Mouse (Mus musculus) c-Kit-positive CD71-positive TER-119-positive erythroid progenitor cells, embryonic 14.5 days (primary cell): ENCODE measurements around the gene Gpr182.
A peak's percentile ranks its signal among the peaks of the same experiment; 100 is the strongest.
"Not testable (repeated sequence)": the region's sequence is repeated elsewhere in the genome, so short reads cannot be mapped to it uniquely, and the experiment has no call there.

Experiments used
- DNase-seq: peaks from one replicate; pipeline ENCODE4 v3.0.0-alpha.2; 2013; ENCODE audit warnings: low spot score

The Gpr182 gene

DNA sequence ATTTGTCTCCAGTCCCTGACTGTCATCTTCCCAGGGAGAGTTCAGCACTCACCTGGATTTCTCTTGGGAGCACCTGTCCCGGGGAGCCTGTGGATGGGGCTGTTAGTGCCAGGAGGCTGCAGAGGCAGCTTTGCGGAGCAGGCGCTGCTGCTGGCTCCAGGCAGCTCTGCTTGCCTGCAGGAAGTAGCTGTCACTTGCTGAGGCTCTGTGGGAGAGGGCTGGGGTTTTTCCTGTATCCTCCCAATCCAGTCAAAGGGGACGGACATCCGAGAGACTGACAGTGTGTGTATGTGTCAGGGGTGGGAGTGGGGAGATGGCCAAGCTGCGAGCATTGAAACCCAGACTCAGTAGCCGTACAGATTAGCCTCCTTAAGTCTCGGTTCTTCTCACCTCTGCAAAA is at the start of gene Gpr182:
Gene Gpr182 (minus strand): TSS at position 185 of the 400 bp plus-strand sequence.
- no peak for DNase-seq

DNA sequence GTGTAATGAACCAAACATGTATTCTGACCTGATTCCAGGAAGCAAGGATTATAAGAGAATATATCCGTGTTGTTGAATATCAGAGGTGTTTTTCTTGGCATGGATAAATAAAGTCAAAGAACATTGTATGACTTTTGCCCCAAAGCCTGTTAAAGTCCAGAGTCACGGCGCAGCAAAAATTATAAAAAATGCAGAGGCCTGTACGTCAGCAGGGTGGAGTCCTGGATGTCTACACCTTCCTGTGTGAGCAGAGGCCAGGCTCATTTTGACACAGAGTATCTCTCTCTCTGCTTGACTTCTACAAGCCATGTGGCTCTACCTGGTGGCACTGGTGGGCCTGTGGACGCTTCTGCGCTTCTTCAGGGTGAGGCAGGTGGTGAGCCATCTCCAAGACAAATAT is 49.4 kb upstream of the Gpr182 start, which contains the start of gene Rdh16:
Gene Rdh16 (plus strand): TSS at position 262 of the 400 bp plus-strand sequence.
- DNase-seq: no peak

DNA sequence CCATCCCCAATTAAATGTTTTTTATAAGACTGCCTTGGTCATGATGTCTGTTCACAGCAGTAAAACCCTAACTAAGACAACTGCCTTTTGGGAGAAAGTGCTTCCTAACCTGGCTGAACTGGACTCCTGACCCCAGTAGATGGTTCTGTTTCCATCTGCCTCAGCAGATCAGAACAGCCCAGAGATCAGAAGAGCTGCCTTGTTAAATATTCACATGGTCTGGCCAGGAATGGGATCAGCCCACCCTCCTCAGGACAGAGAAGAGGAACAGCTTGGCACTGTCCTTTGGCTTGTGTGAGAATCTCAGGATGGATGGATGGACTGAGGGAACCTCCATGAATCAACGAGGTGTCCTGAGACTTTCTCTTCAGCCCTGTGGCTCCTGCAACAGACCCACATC is 47.8 kb upstream of the Gpr182 start:
- DNase-seq: no peak

DNA sequence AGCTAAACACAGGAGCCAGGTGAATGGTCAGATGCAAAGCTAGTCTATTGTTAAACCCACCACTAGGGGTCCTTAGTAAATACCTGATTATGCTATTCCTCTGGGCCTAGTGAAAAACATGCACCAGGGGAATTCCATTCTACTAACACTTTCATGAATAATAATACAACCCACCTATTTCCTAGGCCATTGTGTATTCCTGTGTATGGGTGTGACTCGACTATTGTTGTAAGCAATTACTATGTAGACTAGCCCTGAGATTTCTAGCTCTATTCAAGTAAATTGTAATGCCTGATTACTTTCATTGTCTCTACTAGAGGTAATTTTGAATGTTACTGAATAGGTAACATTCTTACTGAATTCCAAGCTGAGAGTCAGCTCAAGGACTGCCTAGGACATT is 33.9 kb upstream of the Gpr182 start:
- DNase-seq: not testable (repeated sequence)

DNA sequence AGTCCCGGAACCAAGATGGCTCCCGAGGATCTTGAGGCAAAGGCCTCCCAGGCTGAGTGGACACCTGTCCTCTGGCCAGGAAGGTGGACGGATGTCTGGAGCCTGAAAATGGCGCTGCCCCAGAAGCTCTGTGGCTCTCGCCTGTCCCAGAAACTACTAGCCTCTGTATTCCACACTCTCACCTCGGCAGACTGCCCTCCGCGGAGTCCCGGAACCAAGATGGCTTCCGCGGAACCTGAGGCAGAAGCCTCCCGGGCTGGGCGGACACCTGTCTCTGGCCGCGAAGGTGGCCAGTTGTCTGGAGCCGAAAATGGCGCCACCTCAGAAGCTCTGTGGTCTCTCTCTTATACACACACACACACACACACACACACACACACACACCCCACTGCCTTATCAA is 30.8 kb upstream of the Gpr182 start:
- not testable (repeated sequence) for DNase-seq

DNA sequence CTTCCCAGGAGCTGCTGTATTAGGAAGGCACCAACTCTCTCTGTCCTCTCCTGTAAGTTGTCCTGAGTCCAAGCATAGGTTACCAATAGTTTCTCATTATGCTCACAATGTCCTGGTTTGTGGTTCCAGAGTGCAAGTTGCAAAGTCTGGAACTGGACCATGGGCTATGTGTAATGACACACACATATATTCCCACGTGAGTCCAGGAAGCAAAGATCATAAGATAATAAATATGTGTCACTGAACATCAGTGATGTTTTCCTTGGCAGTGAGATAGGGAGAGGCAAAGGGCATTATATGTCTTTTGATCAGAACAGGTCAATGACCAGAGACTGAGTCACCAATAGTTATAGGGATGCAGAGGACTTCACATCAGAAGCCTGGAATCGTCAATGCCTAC is 24.5 kb upstream of the Gpr182 start, which contains the start of gene Rdh9:
Gene Rdh9 (plus strand): TSS at position 376 of the 400 bp plus-strand sequence.
- DNase-seq: no peak

DNA sequence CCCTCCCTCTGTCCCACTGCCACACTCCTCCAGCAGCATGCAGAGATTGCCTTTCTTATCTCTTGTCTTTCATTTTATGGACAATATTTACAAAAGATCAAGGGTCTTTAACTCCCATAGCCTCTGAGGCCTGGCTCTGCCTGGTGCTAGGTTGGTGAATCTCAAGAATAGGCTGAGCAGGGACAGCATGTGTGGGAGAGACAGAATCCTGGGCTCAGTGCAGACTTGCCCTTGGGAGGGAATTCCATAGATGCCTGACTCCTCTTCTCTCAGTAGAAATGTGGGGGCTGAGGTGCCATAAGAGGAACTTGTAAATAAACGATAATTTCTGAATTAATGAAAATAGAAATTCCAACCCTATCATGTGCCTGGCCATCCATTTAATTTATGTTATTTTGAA is 15.0 kb upstream of the Gpr182 start:
- DNase-seq: no peak

DNA sequence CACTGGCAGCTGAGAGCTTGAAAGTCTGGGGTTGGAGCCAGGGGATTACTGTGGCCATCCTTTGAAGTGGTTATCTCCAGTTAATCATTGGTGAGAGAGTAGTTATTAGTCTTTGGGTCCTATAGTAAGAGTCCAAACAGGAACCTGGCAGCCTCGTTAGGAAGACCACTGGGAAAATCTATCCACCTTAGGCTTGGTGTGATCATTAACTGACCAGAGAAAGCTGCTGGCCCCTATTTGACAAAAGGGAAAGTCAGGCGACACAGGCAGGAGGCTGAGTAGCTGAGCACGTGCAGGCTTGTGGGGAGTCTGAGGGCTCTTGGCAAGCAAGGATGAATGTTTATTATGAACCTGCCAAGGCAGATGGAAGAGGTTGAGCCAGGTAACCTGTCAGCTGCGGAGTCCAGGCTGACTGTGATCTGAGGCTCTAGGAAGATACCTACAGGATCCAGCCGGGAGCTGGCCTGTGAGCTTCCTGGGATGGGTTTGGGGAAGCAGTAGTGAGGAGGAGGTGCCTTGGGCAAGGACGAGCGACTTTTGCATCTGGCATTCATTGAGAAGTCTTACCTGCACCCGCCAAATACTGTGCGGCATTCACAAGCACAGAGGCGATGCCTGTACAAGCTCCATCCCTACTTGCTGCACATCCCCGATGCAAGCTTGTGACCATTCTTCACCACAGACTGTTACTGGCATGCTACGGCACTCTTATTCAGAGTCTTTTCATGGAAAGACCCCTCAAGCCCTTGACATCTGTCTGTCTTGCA is 12.6 kb upstream of the Gpr182 start:
- no peak for DNase-seq

DNA sequence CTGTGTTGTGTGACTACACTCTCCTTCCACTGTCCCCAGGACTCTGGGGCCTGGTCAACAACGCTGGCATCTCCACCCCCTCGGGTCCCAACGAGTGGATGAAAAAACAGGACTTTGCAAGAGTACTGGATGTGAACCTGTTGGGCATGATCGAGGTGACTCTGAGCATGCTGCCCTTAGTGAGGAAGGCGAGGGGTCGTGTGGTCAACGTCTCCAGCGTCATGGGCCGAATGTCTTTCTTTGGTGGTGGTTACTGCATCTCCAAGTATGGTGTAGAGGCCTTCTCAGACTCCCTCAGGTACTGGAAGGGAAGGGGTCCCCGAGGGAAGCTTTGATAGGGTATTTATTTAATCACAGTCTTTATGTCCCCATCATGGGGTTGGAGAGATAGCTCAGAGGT is 11.4 kb upstream of the Gpr182 start:
- not testable (repeated sequence) for DNase-seq

DNA sequence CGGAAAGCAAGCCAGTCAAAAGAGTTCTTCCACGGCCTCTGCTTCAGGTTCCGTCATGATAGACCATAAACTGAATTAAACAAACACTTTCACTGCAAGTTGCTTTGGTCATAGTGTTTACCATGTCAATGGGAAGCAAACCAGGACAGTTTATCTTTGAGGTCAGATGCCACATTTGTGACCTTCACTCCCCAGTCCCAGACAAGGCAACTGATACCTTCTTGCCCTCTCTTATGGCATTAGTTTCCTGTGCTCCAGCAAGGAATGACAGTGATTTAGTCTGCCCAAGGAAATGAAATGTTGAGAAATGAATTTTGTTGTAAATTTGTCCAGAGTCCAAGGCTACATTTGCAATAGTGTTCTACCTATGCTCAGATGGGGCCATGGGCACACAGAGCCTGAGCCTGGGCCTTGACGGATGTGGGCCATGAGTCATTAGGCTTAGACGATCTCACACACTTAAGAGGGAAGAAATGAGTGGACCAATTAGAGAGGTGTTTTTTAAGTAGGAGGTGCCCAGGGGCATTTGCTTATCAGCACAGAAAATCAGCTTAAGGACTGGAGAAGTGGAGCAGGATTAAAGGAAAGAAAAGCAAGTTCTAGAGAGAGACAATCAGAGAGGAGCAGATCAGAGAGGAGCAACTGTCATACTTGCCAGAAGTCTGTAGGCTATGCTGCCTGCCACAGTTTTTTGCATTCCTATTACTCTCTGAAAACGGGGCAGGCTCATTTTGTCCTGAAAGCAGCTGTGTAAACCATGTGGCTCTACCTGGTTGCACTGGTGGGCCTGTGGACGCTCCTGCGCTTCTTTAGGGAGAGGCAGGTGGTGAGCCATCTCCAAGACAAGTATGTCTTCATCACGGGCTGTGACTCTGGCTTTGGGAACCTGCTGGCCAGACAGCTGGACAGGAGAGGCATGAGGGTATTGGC is 7.9 kb upstream of the Gpr182 start, which contains the start of the genes Rdh1 and Rdh16f1:
Gene Rdh1 (plus strand): TSS at position 541 of the 930 bp plus-strand sequence.
Gene Rdh16f1 (plus strand): TSS at position 607 of the 930 bp plus-strand sequence.
- DNase-seq: no peak

DNA sequence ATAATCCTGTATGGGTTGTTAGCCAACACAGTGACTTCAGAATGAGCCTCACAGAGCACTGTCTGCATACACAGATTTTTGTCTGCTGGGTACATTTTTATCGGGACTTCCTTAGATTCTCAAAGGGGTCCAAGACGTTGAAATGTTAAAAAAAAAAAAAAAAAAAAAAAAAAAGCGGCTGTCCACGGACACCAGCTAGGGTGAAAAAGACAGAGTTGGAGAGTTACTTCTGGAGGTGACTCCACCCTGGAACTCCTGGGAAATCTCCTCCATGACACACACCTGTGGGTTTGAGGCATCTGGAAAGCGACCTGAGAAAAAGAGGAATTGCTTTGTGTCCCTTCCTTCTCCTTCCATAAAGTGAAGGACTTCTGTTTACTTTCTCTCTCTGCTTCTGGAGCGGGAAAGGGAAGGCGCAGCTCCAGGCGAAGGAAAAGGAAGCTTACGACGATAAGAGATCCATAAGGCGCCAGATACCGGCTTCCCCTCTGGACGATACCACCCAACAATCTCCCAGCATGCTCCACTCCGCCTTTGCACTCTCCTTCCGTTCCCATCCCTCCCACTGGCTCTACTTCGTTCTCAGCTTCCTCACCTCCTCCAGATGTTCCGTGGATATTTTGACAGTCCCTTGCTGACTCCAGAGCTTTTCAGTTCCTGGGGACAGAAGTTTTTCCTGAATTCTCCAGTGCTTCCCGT is 4.4 kb upstream of the Gpr182 start:
- no peak for DNase-seq

DNA sequence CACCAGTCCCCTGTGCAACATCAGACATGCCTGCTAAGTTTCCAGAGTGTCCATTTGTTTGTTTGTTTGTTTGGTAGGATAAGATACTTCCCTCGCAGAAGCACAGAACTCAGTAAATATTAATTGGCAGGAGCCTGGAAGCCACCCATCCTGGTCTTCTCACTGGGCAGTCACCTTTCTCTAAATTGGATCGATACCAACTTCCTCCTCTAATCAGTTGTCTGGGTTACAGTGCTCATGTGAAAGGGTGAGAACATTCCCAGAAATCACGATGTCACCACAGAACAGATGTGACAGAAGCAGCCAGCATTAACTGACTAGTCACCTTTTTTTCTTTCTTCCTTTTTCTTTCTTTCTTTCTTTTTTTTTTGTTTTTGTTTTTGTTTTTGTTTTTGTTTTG is 3.7 kb upstream of the Gpr182 start:
- DNase-seq: no peak

DNA sequence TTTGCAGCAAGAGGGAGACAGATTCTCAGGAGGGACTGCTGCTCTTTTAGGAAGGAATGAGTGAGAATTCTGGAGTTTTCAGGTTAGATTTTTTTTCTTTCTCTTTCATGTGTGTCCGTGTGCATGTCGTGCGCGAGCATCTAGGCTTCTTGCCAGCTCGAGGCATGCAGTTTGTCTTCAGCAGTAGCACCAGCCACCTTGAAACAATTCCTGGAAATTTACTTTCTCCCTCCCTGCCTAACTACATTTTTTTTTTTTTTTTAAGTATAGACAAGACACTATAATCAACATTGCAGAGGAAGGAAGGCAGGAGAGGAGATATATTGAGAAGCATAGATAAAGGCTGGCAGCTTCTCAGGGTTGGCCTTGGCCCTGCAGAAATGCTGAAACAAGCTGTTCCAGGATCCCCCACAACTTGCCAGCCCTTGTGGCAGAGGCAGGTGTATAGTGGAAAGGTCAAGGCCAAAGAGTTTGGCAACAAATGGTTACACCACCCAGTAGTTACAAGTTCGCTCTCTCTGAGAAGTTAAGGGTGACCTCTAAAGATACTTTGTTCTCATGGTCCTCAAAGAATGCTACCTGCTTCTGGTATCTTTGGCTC is 3.1 kb upstream of the Gpr182 start:
- DNase-seq: no peak

DNA sequence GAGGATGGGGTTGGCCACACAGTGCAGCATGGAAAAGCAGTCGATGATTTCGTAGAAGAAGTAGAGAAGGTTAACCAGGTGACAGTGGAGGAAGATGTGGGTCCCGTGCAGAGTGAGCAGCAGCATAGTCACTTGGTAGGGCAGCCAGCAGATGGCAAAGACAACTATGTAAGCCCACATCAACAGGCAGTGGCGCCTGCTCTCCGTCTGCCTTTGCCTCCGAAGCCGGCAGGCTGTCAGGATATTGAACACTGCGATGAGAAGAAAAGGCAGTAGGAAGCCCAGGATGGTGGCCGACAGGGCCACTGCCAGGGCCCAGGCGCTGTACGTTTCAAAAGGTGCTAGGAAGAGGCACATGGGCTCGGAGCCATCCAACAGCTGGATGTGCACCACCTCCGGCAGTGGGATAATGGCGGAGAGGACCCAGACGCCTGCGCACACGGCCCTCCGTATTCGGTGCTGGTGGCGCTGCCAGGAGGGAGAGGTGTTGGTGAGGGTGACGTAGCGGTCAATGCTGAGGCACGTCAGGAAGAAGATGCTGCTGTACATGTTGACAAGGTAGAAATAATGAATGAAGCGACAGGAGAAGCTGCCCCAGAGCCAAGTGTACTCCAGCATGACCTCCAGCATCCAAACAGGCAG is 1.3 kb downstream of the Gpr182 start:
- no peak for DNase-seq

DNA sequence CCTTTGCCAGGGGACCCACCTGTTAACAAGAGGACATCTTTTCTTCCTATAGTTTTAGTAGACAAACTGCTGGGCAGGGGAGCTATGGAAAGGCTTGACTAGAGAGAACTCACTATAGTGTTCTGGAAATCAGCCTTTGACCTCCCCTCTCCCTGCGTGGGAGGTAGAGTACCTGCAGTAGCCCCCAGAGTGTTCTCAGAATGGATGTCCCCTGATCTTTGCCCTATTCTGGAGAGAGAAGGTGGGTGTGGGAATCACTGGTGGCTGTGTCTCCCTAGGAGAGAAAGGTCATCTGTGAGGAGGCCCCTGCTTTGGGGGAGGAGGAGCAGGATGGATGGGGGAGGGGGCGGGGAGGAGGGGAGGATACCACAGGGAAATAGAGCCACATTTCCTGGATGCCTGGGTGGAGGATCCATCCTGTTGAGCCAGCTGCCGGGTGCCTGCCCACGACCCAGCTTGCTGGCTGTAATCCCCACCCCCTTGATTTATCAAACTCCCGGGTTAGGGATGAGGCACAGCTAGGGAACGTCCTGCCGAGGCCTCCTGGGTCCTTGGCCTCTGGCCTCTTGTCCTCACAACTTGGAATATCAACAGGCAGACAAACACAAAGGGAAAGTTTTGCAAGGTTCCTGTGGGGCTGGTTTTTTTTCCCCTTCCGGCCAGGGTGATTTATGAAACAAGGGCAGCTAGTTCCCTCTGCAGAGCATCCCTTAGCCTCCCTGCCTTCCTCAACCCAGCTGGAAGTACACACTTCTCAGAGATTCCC is 2.5 kb downstream of the Gpr182 start:
- no peak for DNase-seq

DNA sequence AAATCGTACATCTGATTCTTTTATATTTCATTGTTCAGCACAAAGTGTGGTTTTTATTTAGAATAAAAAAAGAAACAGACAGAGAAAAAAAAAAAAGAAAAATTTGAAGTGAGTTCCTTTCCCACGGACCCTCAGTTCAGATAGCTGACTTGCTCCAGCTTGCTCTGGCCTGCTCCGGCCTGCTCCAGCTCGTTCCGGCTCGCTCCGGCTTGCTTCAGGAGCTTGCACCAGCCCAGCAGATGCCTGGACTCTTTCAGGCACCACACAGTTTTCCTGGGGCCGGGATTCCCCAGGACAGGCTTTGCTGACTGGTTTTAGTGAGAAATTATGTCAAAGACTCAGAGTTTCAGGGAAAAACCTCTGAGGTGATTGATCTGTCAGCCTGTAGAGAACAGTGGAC is 4.3 kb downstream of the Gpr182 start:
- DNase-seq: no peak

DNA sequence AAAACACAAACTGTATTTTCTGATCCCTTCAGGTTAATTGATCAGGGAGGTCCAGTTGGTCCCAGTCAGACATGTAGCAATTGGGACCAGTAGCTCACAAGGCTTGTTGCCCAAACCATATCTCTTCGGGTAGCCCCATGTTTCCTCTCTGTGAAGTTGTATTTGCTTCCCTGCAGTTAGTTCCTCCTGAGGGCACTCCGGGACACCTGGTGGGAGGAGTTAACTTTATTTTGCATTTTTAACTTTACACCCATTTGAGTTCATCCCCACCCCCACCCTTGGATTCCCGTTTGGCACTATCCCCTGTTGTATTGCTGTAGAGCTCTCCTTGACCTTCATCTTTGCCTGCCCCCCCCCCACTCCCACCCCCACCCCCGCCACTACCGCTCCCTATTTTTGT is 5.6 kb downstream of the Gpr182 start:
- no peak for DNase-seq

DNA sequence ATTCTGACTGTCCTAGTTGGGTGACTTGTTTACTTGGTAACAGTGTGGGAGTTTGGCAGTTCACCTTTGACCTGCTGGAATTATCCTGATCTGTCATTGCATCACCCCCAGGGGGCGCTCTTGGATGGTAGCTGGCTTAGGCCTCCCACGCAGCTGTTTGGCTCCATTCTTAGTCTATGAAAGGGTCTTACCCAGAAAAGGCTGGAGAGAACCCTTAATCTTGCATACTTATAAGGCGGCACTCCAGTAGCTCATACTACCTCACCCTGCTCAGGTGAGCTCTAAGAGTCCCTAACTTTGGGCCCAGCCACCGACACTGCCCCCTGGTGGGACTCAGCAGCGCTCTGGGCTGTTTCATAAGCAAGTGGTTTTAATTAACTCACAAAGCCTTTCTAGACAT is 6.9 kb downstream of the Gpr182 start:
- DNase-seq: no peak

DNA sequence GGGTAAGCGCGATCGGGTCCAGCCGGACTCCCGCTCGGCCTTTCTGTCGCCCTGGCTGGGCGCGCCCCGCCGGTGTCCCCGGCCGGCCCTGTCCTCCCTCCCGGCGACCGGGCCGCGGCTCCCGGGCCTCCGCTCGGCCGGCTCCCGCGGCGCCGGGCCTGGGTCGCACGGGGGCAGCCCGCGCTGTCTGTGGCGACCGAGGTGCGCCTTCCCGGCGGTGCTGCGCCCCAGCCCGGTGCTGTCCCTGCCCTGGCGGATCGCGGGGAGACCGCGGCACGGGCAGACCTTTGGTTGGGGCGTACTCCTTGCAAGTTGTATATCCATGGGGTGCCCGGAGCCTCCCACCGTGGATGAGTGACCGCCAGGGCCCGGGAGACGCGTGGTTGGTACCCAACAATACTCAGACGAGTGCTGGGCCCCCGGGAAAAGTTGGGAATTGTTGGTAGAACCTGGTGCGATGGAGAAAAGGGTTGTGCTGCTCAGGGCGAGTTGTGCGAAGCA is 11.8 kb downstream of the Gpr182 start:
- DNase-seq: no peak

DNA sequence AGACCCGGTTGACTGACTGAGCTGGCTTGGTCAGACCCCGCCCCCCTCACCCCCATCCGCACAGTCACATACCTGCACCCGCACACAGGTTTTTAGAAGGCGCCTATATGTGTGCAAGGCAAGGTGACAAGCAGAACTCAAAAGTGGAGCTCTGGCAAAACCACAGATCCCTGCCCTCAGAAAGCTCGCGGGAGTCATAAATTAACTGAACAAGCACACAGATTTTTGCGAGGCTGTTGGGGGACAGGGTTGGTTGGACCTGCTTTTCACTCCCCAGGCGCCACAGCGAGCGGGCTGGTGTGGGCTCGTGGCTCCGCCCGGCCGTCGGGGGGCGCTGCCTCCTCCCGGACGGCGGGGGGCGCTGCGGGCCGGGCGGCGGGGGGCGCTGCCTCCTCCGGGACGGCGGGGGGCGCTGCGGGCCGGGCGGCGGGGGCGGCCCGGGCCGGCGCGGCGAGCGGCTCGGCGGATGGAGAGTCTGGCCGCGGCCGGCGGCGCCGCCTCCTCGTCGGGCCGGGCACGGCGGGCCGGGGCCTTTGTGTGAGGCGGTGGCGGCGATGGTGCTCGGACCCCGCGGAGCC is 12.4 kb downstream of the Gpr182 start, which contains the start of gene Zbtb39:
Gene Zbtb39 (plus strand): TSS at position 456 of the 578 bp plus-strand sequence.
- peak; percentile 65 for DNase-seq
